Mouse (Mus musculus) yolk sac, embryonic 10.5 days (tissue): ENCODE measurements around the gene Wdr25.

Experiments used
- DNase-seq: peaks from one replicate; pipeline ENCODE4 v3.0.0-alpha.2; 2017; ENCODE audit warnings: low spot score

Wdr25 gene

DNA sequence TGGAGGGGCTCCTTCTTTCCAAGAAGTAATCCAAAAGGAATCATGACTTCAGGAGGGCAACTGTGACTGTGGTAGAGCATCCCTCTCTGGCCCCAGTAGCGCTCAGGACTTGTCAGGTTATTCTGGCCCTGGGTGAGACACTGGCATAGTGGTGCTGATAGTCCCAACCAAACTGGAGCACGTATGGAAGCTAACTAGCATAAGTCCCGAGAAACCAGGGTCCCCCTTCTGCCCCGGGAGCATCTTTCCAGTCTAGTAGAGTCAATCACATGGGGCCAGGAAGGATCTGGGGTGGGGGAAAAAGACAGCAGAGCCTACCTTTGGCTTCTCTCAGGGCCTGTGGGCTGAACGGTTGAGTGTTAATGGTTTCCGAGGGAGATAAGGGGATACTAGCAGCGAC lies 175.3 kb downstream of the Wdr25 start:
- no peak for DNase-seq

DNA sequence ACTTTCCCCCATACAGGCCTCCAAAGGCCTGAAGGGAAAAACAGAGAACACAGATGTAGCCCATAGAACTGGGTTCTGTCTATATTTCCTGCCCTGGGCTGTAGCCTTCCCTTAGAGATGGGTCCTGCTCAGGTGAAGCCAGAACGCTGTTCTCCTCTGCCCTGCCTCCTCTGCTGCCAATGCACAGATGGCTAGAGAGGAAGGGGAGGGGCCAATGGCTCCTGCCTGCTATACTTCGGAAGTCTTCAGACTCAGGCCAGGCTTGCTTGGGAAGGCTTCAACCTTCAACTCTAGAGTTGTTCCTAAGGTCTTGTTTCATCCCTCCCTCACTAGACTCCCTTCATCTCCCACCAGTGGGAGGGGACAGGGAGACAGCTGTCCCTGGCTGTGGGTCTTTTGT lies 176.3 kb downstream of the Wdr25 start:
- DNase-seq: no peak

DNA sequence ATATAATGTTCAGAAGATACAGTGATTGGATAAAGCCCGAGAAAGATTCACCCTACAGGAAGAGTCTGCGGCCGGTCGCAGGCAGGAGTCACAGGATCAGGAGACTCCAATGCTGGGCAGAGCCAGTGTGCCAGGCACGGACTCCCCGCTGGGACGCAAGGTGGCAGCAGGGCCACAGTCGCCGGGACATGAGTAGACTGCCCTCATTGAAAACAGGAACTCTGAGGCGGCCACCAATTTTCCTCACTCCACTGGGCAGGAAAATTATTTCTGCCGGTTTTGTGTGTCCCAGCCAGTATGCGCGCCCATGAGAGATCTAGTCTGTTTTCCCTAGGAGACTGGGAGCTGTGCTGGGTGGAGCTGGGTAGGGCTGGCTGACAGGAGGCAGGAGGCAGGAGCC lies 177.8 kb downstream of the Wdr25 start:
- DNase-seq: no peak

DNA sequence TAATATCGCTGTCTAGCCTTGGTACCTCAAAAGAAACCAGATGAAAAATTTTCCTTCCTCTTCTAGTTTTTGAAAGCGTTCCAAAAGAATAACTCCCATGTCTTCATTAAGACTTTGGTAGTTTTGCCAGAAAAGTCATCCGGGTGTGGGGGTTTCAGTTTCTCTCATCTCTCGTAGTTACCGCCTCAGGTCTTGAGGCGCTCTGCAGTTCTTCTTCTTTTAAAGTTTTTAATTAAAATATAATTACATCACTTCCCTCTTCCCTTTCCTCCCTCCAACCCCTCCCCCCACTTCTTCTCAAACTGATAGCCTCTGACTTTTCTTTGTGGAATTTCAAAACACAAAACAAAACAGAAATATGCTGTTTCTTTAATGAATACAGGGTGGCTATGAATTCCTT lies 180.7 kb downstream of the Wdr25 start:
- no peak for DNase-seq

DNA sequence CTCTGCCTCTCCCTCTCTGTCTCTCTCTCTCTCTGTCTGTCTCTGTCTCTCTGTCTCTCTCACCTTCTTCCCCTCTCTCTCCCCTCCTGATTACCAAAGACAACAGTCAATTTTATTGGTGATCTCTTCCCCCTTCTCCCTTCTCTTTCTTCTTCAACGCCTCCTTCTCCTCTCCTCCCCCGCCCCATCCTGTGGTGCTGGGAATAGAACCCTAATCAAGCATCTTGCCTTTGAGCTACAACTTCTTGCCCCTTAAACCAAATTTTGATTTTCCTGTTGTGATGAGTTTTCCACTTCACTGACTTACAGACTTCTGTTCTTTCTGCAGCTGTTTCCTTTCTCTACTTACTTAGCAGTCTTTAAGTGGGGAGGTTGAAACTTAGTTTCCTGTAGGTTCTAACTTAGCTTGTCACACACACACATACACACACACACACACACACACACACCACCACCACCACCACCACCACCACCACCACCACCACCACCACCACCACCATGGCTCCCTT lies 181.4 kb downstream of the Wdr25 start:
- DNase-seq: no peak

DNA sequence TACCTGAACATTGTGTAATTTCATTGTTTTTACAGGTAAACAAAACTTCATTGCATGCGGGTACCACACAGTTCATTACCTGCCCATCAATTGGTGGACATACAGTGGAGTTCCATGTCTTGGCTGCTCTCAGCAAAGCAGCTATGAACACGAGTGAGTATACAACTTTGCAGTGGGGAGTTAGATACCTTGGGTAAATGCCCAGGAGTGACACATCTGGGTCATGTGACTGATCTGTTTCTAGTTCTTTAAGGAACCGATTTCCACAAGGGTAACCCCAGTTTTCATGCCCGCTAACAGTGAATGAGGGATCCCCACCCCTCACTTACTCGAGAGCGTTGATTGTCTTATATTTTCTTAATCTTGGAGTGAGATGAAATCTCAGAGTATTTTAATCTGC lies 183.6 kb downstream of the Wdr25 start:
- no peak for DNase-seq
